Mouse (Mus musculus): ENCODE measurements around the gene March5. TPM values are rescaled to one million over a fixed set of nuclear protein-coding genes. Genes with fewer than 3 reads are reported as not detected.

The March5 gene
- polyA plus RNA-seq, 1 experiment from 2014 or later = 175 TPM

DNA sequence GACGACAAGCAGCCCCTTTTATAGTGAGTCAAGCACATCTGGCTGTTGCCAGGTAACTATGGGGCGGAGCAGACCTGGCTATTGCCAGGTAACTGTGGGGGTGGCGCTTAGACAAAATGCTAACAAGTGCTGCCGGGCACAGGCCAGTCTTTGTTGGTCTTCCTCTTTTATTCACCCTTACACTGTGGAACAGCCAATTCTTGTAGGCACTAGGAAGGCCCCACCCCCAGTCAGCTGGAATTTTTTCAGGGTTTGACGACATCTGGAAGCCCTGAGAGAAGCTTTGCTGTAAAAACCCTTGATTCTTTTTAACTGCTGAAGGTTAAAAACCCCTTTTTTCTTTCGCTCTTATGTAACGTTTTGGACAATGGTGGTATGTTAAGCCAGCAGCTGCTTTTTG lies 31.3 kb downstream of the March5 start:
- H3K9me3 ChIP-seq (replicated peaks; ENCODE audit: control insufficient read depth, low read length) = no peaks in the 10 kb centered on the region
- H3K4me1 ChIP-seq (ENCODE audit: control insufficient read depth, insufficient read depth, low read length) = peaks cover 5% of the 10 kb centered on the region
- WGBS = 9% methylated on average over 7 of the region's 7 CpGs
- H3K27me3 ChIP-seq (ENCODE audit: control insufficient read depth, insufficient read depth, low read length) = peaks cover 14% of the 10 kb centered on the region
- H3K4me3 ChIP-seq (ENCODE audit: low read depth, low read length) = no peak overlapping the region
- DNase-seq (ENCODE audit: low spot score) (no peak), ATAC-seq (replicated peaks; ENCODE audit: insufficient number of reproducible peaks, low FRiP score, low TSS enrichment, low read depth) (no peak)
- H3K36me3 ChIP-seq (replicated peaks; ENCODE audit: control insufficient read depth, insufficient read depth, low read depth, low read length) = no peaks in the 10 kb centered on the region
- no peak overlapping the region for H3K4me2 ChIP-seq (ENCODE audit: low read depth, low read length)
- no peak overlapping the region for H3K9ac ChIP-seq (replicated peaks; ENCODE audit: low read length)
- no peak overlapping the region for H3K27ac ChIP-seq (replicated peaks; ENCODE audit: low read depth, low read length)

DNA sequence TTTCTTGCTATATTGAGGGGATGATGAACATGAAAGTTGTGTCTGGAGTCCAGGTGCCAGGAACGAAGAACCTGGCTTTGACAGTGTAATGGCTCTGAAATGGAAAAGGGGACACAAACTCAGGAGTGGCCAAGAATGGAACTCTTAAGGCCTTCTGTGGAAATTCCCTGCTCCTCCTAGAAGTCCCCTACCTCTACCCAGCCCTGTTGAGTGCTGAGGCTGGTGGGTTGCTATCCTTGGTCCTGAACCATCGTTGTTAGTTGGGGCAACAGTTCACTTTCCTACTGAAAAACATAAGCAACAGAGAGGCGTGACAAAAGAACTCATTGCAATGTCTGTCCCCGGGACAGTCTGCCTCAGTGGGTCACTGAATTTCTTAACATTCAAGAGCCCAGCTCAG lies 31.8 kb downstream of the March5 start:
- WGBS = 24% methylated on average over 4 of the region's 4 CpGs
- ATAC-seq (replicated peaks; ENCODE audit: insufficient number of reproducible peaks, low FRiP score, low TSS enrichment, low read depth) (no peak), DNase-seq (ENCODE audit: low spot score) (peak; percentile 86)

DNA sequence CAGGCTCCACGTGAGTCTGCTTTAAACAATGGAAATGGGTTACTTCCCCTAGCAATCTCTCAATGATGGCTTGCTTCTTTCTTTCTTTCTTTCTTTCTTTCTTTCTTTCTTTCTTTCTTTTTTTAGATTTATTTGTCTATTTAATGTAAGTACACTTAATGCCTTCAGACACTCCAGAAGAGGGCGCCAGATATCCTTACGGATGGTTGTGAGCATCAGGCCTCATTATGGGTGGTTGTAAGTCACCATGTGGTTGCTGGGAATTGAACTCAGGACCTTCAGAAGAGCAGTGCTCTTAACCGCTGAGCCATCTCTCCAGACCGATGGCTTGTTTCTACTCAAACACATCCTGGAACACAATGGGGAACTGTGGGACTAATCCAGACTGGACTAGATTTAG lies 33.9 kb downstream of the March5 start:
- H3K4me2 ChIP-seq (ENCODE audit: low read depth, low read length) = no peak overlapping the region
- WGBS = 70% methylated on average over 5 of the region's 5 CpGs
- no peaks in the 10 kb centered on the region for H3K4me1 ChIP-seq (ENCODE audit: control insufficient read depth, insufficient read depth, low read length)
- no peaks in the 10 kb centered on the region for H3K27me3 ChIP-seq (ENCODE audit: control insufficient read depth, insufficient read depth, low read length)
- H3K4me3 ChIP-seq (ENCODE audit: low read depth, low read length) = no peak overlapping the region
- no peak overlapping the region for H3K9ac ChIP-seq (replicated peaks; ENCODE audit: low read length)
- H3K27ac ChIP-seq (replicated peaks; ENCODE audit: low read depth, low read length) = no peak overlapping the region
- DNase-seq (ENCODE audit: low spot score) (no peak), ATAC-seq (replicated peaks; ENCODE audit: insufficient number of reproducible peaks, low FRiP score, low TSS enrichment, low read depth) (no peak)
- no peaks in the 10 kb centered on the region for H3K9me3 ChIP-seq (replicated peaks; ENCODE audit: control insufficient read depth, low read length)
- no peaks in the 10 kb centered on the region for H3K36me3 ChIP-seq (replicated peaks; ENCODE audit: control insufficient read depth, insufficient read depth, low read depth, low read length)

More for the DNA sequence above, 31.8 kb downstream of the March5 start:
- Histone ChIP-seq H3K4me2 (ENCODE audit: low read depth, low read length) (no peak overlapping the region), H3K36me3 (replicated peaks; ENCODE audit: control insufficient read depth, insufficient read depth, low read depth, low read length) (no peaks in the 10 kb centered on the region), H3K27me3 (ENCODE audit: control insufficient read depth, insufficient read depth, low read length) (peaks cover 9% of the 10 kb centered on the region), H3K27ac (replicated peaks; ENCODE audit: low read depth, low read length) (no peak overlapping the region), H3K9ac (replicated peaks; ENCODE audit: low read length) (no peak overlapping the region), H3K4me1 (ENCODE audit: control insufficient read depth, insufficient read depth, low read length) (0 out of 2 replicates have a peak, but pooled peaks cover under 1% of the 10 kb centered on the region), H3K9me3 (replicated peaks; ENCODE audit: control insufficient read depth, low read length) (no peaks in the 10 kb centered on the region), H3K4me3 (ENCODE audit: low read depth, low read length) (no peak overlapping the region)

DNA sequence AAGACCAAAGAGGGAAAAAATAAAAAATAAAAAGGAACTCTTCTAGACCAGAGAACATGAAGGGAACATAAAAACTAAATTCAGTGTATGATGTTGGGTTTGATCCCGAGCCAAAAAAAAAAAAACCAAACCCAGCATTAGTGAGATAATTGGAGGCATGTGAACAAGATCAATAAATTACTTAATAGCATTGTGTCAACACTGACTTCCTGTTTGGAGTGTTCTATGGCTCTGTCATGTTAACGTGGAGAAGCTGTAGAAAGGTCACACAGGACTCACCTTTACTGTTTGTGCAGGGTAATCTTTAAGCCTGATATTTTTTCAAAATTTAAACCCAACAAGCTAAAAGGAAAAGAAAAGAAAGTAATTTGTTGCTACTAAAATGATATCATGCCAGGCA lies 35.4 kb downstream of the March5 start:
- Histone ChIP-seq H3K9ac (replicated peaks; ENCODE audit: low read length) (no peak overlapping the region), H3K27me3 (ENCODE audit: control insufficient read depth, insufficient read depth, low read length) (no peaks in the 10 kb centered on the region), H3K36me3 (replicated peaks; ENCODE audit: control insufficient read depth, insufficient read depth, low read depth, low read length) (no peaks in the 10 kb centered on the region), H3K4me2 (ENCODE audit: low read depth, low read length) (no peak overlapping the region), H3K27ac (replicated peaks; ENCODE audit: low read depth, low read length) (no peak overlapping the region), H3K4me1 (ENCODE audit: control insufficient read depth, insufficient read depth, low read length) (no peaks in the 10 kb centered on the region), H3K9me3 (replicated peaks; ENCODE audit: control insufficient read depth, low read length) (no peaks in the 10 kb centered on the region), H3K4me3 (ENCODE audit: low read depth, low read length) (no peak overlapping the region)
- DNase-seq (ENCODE audit: low spot score) = no peak
- WGBS = 39% methylated on average over 2 of the region's 2 CpGs
- ATAC-seq (replicated peaks; ENCODE audit: insufficient number of reproducible peaks, low FRiP score, low TSS enrichment, low read depth) = no peak

DNA sequence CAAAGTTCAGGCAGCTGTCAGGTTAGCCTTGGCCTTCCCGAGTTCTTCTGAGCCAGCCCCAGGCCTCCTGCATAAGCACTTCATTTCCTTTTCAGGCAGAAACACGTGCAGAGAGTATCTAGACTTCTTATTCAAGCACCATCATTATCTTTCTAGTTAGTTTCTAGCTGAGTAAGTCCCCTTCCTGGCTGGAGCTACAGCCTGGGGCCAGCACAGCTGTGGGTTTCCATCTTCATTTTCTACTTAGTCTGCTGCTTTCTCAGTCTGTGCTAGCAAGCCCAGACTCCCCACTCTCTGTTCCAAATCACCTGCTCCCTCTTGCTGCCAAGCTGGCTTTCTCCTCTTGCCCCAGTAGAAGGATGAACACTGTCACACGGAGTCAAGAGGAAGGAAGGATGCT lies 39.5 kb downstream of the March5 start:
- Histone ChIP-seq H3K4me1 (ENCODE audit: control insufficient read depth, insufficient read depth, low read length) (no peaks in the 10 kb centered on the region), H3K9ac (replicated peaks; ENCODE audit: low read length) (no peak overlapping the region), H3K27me3 (ENCODE audit: control insufficient read depth, insufficient read depth, low read length) (no peaks in the 10 kb centered on the region), H3K36me3 (replicated peaks; ENCODE audit: control insufficient read depth, insufficient read depth, low read depth, low read length) (no peaks in the 10 kb centered on the region), H3K9me3 (replicated peaks; ENCODE audit: control insufficient read depth, low read length) (no peaks in the 10 kb centered on the region), H3K4me3 (ENCODE audit: low read depth, low read length) (no peak overlapping the region), H3K27ac (replicated peaks; ENCODE audit: low read depth, low read length) (no peak overlapping the region), H3K4me2 (ENCODE audit: low read depth, low read length) (no peak overlapping the region)
- DNase-seq (ENCODE audit: low spot score) = no peak
- no peak for ATAC-seq (replicated peaks; ENCODE audit: insufficient number of reproducible peaks, low FRiP score, low TSS enrichment, low read depth)
- 50% methylated on average over 3 of the region's 3 CpGs for WGBS

DNA sequence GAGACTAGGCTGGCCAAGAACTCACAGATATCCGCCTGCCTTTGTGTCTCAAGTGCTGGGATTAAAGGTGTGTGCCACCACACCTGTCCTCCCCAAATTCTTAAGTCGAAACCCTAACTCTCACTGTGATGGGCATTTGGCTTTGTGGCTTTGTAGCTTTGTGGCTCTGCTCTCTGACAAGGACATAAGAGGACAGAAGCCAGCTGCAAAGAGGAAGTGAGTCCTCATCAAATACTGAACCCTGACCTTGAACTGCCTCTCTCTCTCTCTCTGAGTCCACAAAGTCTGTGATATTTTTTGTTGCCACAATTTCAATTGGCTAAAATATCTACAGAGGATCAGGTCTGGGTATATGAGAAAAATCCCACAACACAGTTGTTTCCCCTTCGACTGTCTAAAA lies 40.9 kb downstream of the March5 start:
- DNase-seq (ENCODE audit: low spot score) = no peak
- Histone ChIP-seq H3K4me3 (ENCODE audit: low read depth, low read length) (no peak overlapping the region), H3K4me1 (ENCODE audit: control insufficient read depth, insufficient read depth, low read length) (no peaks in the 10 kb centered on the region), H3K36me3 (replicated peaks; ENCODE audit: control insufficient read depth, insufficient read depth, low read depth, low read length) (no peaks in the 10 kb centered on the region), H3K27ac (replicated peaks; ENCODE audit: low read depth, low read length) (no peak overlapping the region), H3K9ac (replicated peaks; ENCODE audit: low read length) (no peak overlapping the region), H3K27me3 (ENCODE audit: control insufficient read depth, insufficient read depth, low read length) (no peaks in the 10 kb centered on the region), H3K9me3 (replicated peaks; ENCODE audit: control insufficient read depth, low read length) (no peaks in the 10 kb centered on the region), H3K4me2 (ENCODE audit: low read depth, low read length) (no peak overlapping the region)
- WGBS = 78% methylated on average over 3 of the region's 3 CpGs
- ATAC-seq (replicated peaks; ENCODE audit: insufficient number of reproducible peaks, low FRiP score, low TSS enrichment, low read depth) = no peak

DNA sequence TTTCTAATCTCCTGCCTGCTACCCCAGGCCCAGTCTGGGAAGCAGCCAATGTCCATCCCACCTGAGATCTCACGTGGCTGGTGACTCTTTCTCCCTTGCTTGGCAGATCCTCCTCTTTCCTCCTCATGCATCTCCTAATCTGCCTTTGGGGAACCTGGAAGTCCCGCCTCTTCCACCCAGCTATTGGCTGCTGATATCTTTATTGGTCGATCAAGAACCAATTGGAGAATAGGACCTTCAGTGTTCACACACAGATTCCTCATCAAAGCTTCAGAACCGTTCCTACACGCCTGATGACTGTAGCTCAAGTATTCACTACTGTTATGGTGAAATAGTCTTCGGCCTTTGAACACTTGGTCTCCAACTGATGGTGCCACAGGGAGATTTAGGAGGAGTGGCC lies 44.8 kb downstream of the March5 start:
- Histone ChIP-seq H3K4me1 (ENCODE audit: control insufficient read depth, insufficient read depth, low read length) (no peaks in the 10 kb centered on the region), H3K36me3 (replicated peaks; ENCODE audit: control insufficient read depth, insufficient read depth, low read depth, low read length) (no peaks in the 10 kb centered on the region), H3K4me3 (ENCODE audit: low read depth, low read length) (no peak overlapping the region), H3K9me3 (replicated peaks; ENCODE audit: control insufficient read depth, low read length) (no peaks in the 10 kb centered on the region), H3K4me2 (ENCODE audit: low read depth, low read length) (no peak overlapping the region), H3K9ac (replicated peaks; ENCODE audit: low read length) (no peak overlapping the region), H3K27ac (replicated peaks; ENCODE audit: low read depth, low read length) (no peak overlapping the region), H3K27me3 (ENCODE audit: control insufficient read depth, insufficient read depth, low read length) (no peaks in the 10 kb centered on the region)
- WGBS = 65% methylated on average over 6 of the region's 6 CpGs
- ATAC-seq (replicated peaks; ENCODE audit: insufficient number of reproducible peaks, low FRiP score, low TSS enrichment, low read depth) (no peak), DNase-seq (ENCODE audit: low spot score) (no peak)

DNA sequence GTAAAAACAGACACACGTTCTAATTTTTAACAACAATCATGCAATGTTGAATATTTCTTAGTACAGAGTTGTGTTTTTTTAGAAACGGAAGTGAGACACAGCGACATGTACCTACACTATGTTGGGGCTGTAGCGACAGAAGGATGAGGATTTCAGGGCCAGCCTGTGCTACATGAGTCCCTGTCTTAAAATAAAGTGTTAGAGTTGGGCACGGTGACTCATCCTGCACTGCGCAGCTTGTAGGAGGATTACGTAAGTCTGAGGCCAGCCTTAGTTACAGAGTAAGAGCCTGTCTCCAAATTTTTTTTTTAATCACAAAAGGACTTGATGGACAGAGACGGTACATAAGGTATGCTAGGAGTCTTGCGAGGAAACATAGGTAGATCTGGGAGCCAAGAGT lies 48.0 kb downstream of the March5 start:
- Histone ChIP-seq H3K9me3 (replicated peaks; ENCODE audit: control insufficient read depth, low read length) (no peaks in the 10 kb centered on the region), H3K27ac (replicated peaks; ENCODE audit: low read depth, low read length) (no peak overlapping the region), H3K4me3 (ENCODE audit: low read depth, low read length) (no peak overlapping the region), H3K4me2 (ENCODE audit: low read depth, low read length) (no peak overlapping the region), H3K9ac (replicated peaks; ENCODE audit: low read length) (no peak overlapping the region), H3K36me3 (replicated peaks; ENCODE audit: control insufficient read depth, insufficient read depth, low read depth, low read length) (no peaks in the 10 kb centered on the region), H3K4me1 (ENCODE audit: control insufficient read depth, insufficient read depth, low read length) (no peaks in the 10 kb centered on the region), H3K27me3 (ENCODE audit: control insufficient read depth, insufficient read depth, low read length) (no peaks in the 10 kb centered on the region)
- ATAC-seq (replicated peaks; ENCODE audit: insufficient number of reproducible peaks, low FRiP score, low TSS enrichment, low read depth) (no peak), DNase-seq (ENCODE audit: low spot score) (no peak)
- 88% methylated on average over 9 of the region's 9 CpGs for WGBS
